Mouse (Mus musculus) naive thymus-derived CD4-positive, alpha-beta T cell, adult 5 months (primary cell): Measurements from ENCODE around the gene Apol9a. TPM values are rescaled to one million over a fixed set of nuclear protein-coding genes. Genes with fewer than 3 reads are reported as not detected.

Experiments
- polyA plus RNA-seq: library from polyadenylated mRNA; unstranded; fragments of 100-300 nt; shearing (Covaris generic); gene quantifications from one replicate; pipeline ENCODE4 v1.2.1, GENCODE M21; 2017

Apol9a gene
- polyA plus RNA-seq = 0.61 TPM

GRCm38 (mm10) chr15:77411035-77411434, at the start of gene Apol9a:
TSS of gene Apol9a (minus strand) at chr15:77411135.

DNA sequence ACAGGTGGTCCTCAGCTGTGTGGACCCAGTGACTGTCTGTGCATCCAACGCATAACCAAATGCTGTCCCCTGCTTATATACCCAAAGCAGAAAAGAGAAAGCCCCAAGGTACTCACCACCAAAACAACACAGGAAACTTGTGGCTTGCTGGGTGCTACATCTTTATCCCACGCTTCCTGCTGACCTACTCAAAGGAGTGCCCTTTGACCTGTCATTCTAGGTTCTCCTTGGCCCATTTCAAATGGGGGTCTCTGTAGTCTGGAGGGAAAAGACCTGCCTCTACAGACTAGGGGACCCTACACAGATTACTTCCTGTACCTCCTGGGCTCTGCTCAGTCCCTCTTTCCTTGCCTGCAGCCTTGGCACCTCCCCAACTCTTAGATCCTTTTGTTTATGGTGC, 36.5 kb upstream of the Apol9a start, which contains the start of gene Apol7b:
Gene Apol7b, minus strand, starts transcription at position 101 of the 400 bp plus-strand sequence.

DNA sequence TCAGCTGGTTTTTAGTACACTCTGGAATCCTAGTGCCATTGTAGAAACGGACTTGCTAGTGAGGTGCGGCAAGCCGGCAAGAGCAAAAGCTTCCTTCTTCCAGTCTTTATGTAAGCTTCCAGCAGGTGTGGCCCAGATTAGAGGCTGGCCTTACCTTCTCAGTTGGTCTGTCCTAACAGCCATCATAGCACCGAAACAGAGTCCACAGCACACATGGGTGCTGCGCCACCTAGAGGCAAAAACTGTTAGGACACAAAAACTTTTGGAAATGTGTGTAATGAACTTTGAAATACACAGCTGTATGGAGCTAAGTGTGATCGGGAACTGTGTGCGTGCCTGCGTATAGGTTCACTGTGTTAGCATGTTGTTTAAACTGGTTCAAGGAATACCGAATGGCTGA, 11.9 kb downstream of the Apol9a start, which contains the start of gene Apol7a:
Gene Apol7a, minus strand, starts transcription at position 84 of the 400 bp plus-strand sequence.

Other genes starting within 250 kb of the Apol9a start
- gene Rbfox2, start 104.1 kb downstream of the Apol9a start, polyA plus RNA-seq = not detected
- not detected for gene Apol7a, start 12.0 kb downstream of the Apol9a start, polyA plus RNA-seq
- gene Apol7b, start 36.4 kb upstream of the Apol9a start, polyA plus RNA-seq = 0.57 TPM
- gene Apol10a, start 65.9 kb upstream of the Apol9a start, polyA plus RNA-seq = not detected
- not detected for gene Apol11a, start 97.1 kb upstream of the Apol9a start, polyA plus RNA-seq
- not detected for gene Apol7c, start 122.2 kb upstream of the Apol9a start, polyA plus RNA-seq
- gene 1700025B11Rik, start 150.8 kb upstream of the Apol9a start, polyA plus RNA-seq = not detected
- gene Apol10b, start 185.0 kb upstream of the Apol9a start, polyA plus RNA-seq = 0.63 TPM
- gene Gm36245, start 188.1 kb upstream of the Apol9a start, polyA plus RNA-seq = not detected
- not detected for gene Apol11b, start 232.2 kb upstream of the Apol9a start, polyA plus RNA-seq